Mouse (Mus musculus) CH12.LX (cell line): ENCODE measurements around the gene Pdcd6ip. TPM values are rescaled to one million over a fixed set of nuclear protein-coding genes. Genes with fewer than 3 reads are reported as not detected.

ENCODE experiments used
- DNase-seq: peaks from one replicate; pipeline ENCODE4 v3.0.0-alpha.2; 2013; ENCODE audit errors: extremely low read depth
- H3K27ac ChIP-seq: 2 replicates; pipeline ENCODE4 v1.5.1; 2012; ENCODE audit warnings: low read depth, mild to moderate bottlenecking, control low read depth, moderate library complexity; ENCODE audit not compliant: insufficient read depth
- H3K27me3 ChIP-seq: replicated peaks from 2 replicates; pipeline ENCODE3; 2012; ENCODE audit warnings: inconsistent platforms
- H3K36me3 ChIP-seq, 2 experiments: replicated peaks in 1 of 2; 2 replicates each; pipeline versions ENCODE3 to v1.6.1; 2012; ENCODE audit warnings: inconsistent platforms in 1 of 2, low read length in 1 of 2, mild to moderate bottlenecking in 1 of 2, mixed read lengths in 1 of 2, moderate library complexity in 1 of 2; ENCODE audit not compliant: control insufficient read depth in 1 of 2, insufficient read depth in 1 of 2
- H3K4me1 ChIP-seq, 2 experiments: 2 replicates each; pipeline ENCODE4 v1.6.1; 2012; ENCODE audit warnings: inconsistent platforms in 1 of 2, moderate library complexity in 1 of 2; ENCODE audit not compliant: insufficient read depth in 2 of 2, control insufficient read depth in 1 of 2
- H3K4me2 ChIP-seq: 2 replicates; pipeline ENCODE4 v1.6.1; 2012; ENCODE audit warnings: low read depth, mild to moderate bottlenecking, control low read depth; ENCODE audit not compliant: poor library complexity, insufficient read depth, severe bottlenecking
- H3K4me3 ChIP-seq, 3 experiments: fragments of 150-350 bp in 1 of 3; sonication (generic) in 1 of 3; replicated peaks in 1 of 3; 2 replicates each; pipeline versions ENCODE3 to v1.5.1; 2011 to 2012; ENCODE audit warnings: low read depth in 2 of 3, low read length in 2 of 3, mild to moderate bottlenecking in 2 of 3, moderate library complexity in 2 of 3, control low read depth in 1 of 3, improper control_type of control experiment in 1 of 3, inconsistent platforms in 1 of 3, mixed read lengths in 1 of 3; ENCODE audit not compliant: poor library complexity in 1 of 3
- H3K79me2 ChIP-seq: replicated peaks from 2 replicates; pipeline ENCODE4 v1.6.1; 2012; ENCODE audit warnings: mild to moderate bottlenecking, moderate library complexity; ENCODE audit not compliant: control insufficient read depth, poor library complexity, insufficient read depth, severe bottlenecking; ENCODE audit errors: extremely low read depth
- H3K9ac ChIP-seq: 2 replicates; pipeline ENCODE4 v1.6.1; 2012; ENCODE audit warnings: low read depth, mild to moderate bottlenecking, control low read depth, moderate library complexity; ENCODE audit not compliant: insufficient read depth
- H3K9me3 ChIP-seq: replicated peaks from 2 replicates; pipeline ENCODE3; 2012; ENCODE audit warnings: low read length, inconsistent platforms, mixed read lengths
- CTCF ChIP-seq, 2 experiments: IDR thresholded peaks in 1 of 2; conservative IDR thresholded peaks in 1 of 2; 2 replicates each; pipeline ENCODE4 v1.5.1; 2011 to 2012; ENCODE audit warnings: low read depth in 2 of 2, low read length in 2 of 2, improper control_type of control experiment in 1 of 2, inconsistent platforms in 1 of 2, mild to moderate bottlenecking in 1 of 2, moderate library complexity in 1 of 2
- ELF1 ChIP-seq: IDR thresholded peaks from 2 replicates; pipeline ENCODE4 v1.6.1; 2014; ENCODE audit warnings: low read depth, mild to moderate bottlenecking, inconsistent platforms, low read length, improper control_type of control experiment
- ETS1 ChIP-seq: conservative IDR thresholded peaks from 2 replicates; pipeline ENCODE4 v1.6.1; 2012; ENCODE audit warnings: low read depth, mild to moderate bottlenecking, inconsistent platforms, low read length, improper control_type of control experiment, moderate library complexity
- HCFC1 ChIP-seq: IDR thresholded peaks from 2 replicates; pipeline ENCODE4 v1.6.1; 2012; ENCODE audit warnings: low read depth, mild to moderate bottlenecking, inconsistent platforms, low read length, improper control_type of control experiment
- JUN ChIP-seq: IDR thresholded peaks from 2 replicates; pipeline ENCODE4 v1.6.1; 2011; ENCODE audit warnings: low read depth, mild to moderate bottlenecking, low read length, improper control_type of control experiment, moderate library complexity; ENCODE audit not compliant: insufficient read depth
- JUND ChIP-seq: conservative IDR thresholded peaks from 2 replicates; pipeline ENCODE4 v1.6.1; 2011; ENCODE audit warnings: low read depth, low read length, improper control_type of control experiment
- MEF2A ChIP-seq: IDR thresholded peaks from 2 replicates; pipeline ENCODE4 v1.6.1; 2014; ENCODE audit warnings: low read depth, mild to moderate bottlenecking, inconsistent platforms, low read length, improper control_type of control experiment, borderline replicate concordance
- NELFE ChIP-seq: IDR thresholded peaks from 2 replicates; pipeline ENCODE4 v1.6.1; 2011; ENCODE audit warnings: low read depth, low read length, improper control_type of control experiment
- POLR2A ChIP-seq: IDR thresholded peaks from 2 replicates; pipeline ENCODE4 v1.6.1; 2011; ENCODE audit warnings: low read depth, mild to moderate bottlenecking, improper control_type of control experiment, low read length
- POLR2AphosphoS2 ChIP-seq: IDR thresholded peaks from 2 replicates; pipeline ENCODE4 v1.6.1; 2011; ENCODE audit warnings: low read depth, low read length, improper control_type of control experiment
- RAD21 ChIP-seq: IDR thresholded peaks from 2 replicates; pipeline ENCODE4 v1.6.1; 2011; ENCODE audit warnings: low read depth, mild to moderate bottlenecking, low read length, improper control_type of control experiment, moderate library complexity
- USF1 ChIP-seq: IDR thresholded peaks from 2 replicates; pipeline ENCODE4 v1.6.1; 2014; ENCODE audit warnings: low read depth, mild to moderate bottlenecking, inconsistent platforms, low read length, improper control_type of control experiment
- USF2 ChIP-seq: conservative IDR thresholded peaks from 2 replicates; pipeline ENCODE4 v1.6.1; 2011; ENCODE audit warnings: low read depth, low read length, improper control_type of control experiment
- ZKSCAN1 ChIP-seq: IDR thresholded peaks from 2 replicates; pipeline ENCODE4 v1.6.1; 2012; ENCODE audit warnings: low read depth, inconsistent platforms, low read length, improper control_type of control experiment, borderline replicate concordance
- ZMIZ1 ChIP-seq: IDR thresholded peaks from 2 replicates; pipeline ENCODE4 v1.6.1; 2012; ENCODE audit warnings: low read depth, mild to moderate bottlenecking, inconsistent platforms, low read length, improper control_type of control experiment
- dilution Hi-C: fragments of 300-500 bp; cut with MboI; formaldehyde crosslinking; loops from 2 replicates; pipeline ENCODE4 v1.14.3; 2020; ENCODE audit warnings: low sequenced_read_pairs; ENCODE audit not compliant: extremely low pct_unique_long_range_greater_than_20kb, extremely low pct_ligation_motif_present
- in situ Hi-C: fragments of 300-500 bp; cut with MboI; formaldehyde crosslinking; loops from 3 replicates; pipeline ENCODE4 v1.14.3; 2019; ENCODE audit warnings: low sequenced_read_pairs, low pct_ligation_motif_present, low pct_unique_long_range_greater_than_20kb, mixed read lengths
- polyA plus RNA-seq: library from polyadenylated mRNA; unstranded; fragments of >175 nt; gene quantifications from 2 replicates; pipeline ENCODE4 v1.2.1, GENCODE M21; 2012; ENCODE audit warnings: low read depth; ENCODE audit not compliant: insufficient read length
- total RNA-seq, 2 experiments: library from RNA; depleted of rRNA; stranded (reverse); fragments of 300-350 nt in 1 of 2; fragments of >200 nt in 1 of 2; gene quantifications; 2 replicates each; pipeline ENCODE4 v1.2.3; 2012 to 2014

The Pdcd6ip gene
- total and polyA plus RNA-seq, 3 experiments, result 23.3 to 75.6 (median 29.5) TPM

DNA sequence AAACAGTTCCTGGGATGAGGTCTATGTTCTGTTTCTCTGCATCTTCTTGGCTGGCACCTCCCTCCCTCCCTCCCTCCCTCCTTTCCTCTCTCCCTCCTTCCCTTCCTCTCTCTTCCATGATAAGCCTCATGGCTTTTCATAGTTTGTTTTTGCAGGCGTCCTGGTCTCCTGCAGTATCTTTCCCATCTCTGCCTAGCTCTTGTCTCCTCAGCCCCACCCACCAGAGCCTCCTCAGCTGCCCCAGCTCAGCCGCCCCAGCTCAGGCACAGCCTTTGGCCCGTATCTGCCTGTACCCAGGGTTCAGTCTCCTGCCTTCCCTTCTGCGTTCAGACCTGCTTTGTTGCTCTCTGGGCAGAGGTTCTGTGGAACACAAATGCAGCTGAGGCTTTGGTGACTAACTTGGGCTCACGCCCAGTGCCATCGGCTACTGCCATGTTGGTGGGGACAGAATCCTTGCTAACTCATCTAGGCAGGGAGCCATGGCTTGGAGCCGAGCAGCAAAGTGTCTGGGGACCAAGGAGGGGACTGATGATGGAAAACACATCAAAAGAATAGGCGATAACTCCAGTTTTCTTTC is 74.8 kb downstream of the Pdcd6ip start:
- H3K4me1 ChIP-seq, result no peaks in the 10 kb centered on the region
- H3K79me2 ChIP-seq, result no peaks in the 10 kb centered on the region
- no peak overlapping the region for H3K9ac ChIP-seq
- H3K36me3 ChIP-seq, result no peaks in the 10 kb centered on the region
- DNase-seq, result no peak
- H3K4me2 ChIP-seq, result no peak overlapping the region
- in situ Hi-C loops (loop anchor here (25.0 kb wide), 1 partner anchor 196 kb away; no protein-coding TSS in a partner anchor), dilution Hi-C loops (no loop called here)
- no peak overlapping the region for H3K4me3 ChIP-seq
- TF ChIP-seq JUND (no peak), HCFC1 (no peak), POLR2A (no peak), ZKSCAN1 (no peak), POLR2AphosphoS2 (no peak), USF1 (no peak), MEF2A (no peak), JUN (no peak), USF2 (no peak), ETS1 (no peak), NELFE (no peak)
- H3K9me3 ChIP-seq, result peaks cover 7% of the 10 kb centered on the region
- peaks cover 23% of the 10 kb centered on the region for H3K27me3 ChIP-seq
- no peak overlapping the region for H3K27ac ChIP-seq

DNA sequence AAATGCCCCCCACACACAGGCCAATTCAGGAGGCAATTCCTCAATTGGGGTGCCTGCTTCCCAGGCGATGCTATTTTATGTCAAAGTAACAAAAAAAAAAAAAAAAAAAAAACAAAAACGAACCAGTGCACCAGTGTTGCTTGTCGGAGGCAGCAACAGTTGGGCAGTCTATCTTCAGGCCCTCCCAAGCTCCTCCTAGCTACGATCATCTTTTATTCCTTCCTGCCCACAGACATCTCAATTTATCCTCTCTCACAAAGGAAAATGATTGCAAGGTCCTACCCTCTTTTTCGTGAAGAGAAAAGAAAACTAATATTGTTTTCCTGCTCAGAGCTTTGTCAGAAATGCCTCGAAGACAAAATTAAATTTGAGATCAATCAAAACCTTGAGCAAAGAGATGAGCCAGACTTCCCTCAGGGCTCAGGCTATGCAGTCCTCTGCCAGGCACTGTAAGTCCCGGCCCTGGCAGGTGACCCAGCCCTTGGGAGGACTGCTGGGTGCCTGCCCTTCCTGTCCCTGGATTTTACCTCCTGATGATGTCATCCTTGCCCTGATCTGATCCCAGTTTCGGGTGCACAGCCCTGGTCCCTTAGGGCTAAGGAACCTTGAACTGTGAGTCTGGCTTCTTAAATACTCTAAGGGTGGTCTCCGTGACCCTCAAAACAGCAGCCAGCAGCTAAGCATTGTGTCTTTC is 75.6 kb downstream of the Pdcd6ip start:
- dilution Hi-C loops, result no loop called here
- Histone ChIP-seq H3K4me3 (no peak overlapping the region), H3K79me2 (no peaks in the 10 kb centered on the region)

More for the DNA sequence above, 75.6 kb downstream of the Pdcd6ip start:
- TF ChIP-seq ZKSCAN1 (no peak), POLR2AphosphoS2 (no peak), JUND (no peak), MEF2A (no peak), CTCF (conservative IDR thresholded peaks at IDR 0.05 in 1 of 2, IDR thresholded peaks at IDR 0.05 in 1 of 2; ENCODE audit: low read depth in 2 of 2, low read length in 2 of 2) (no peak), RAD21 (no peak), ELF1 (no peak), ZMIZ1 (no peak)
- Histone ChIP-seq H3K9me3 (peaks cover 7% of the 10 kb centered on the region), H3K9ac (no peak overlapping the region), H3K4me2 (no peak overlapping the region), H3K27ac (no peak overlapping the region), H3K36me3 (no peaks in the 10 kb centered on the region), H3K4me1 (no peaks in the 10 kb centered on the region), H3K27me3 (peaks cover 23% of the 10 kb centered on the region)
- no peak for DNase-seq
- in situ Hi-C loops, result loop anchor here (25.0 kb wide), 1 partner anchor 195 kb away; no protein-coding TSS in a partner anchor
